Mouse (Mus musculus): Measurements from ENCODE around the gene Xrcc6.
"Not testable (repeated sequence)": the region's sequence is repeated elsewhere in the genome, so short reads cannot be mapped to it uniquely, and the experiment has no call there.

Xrcc6 gene

DNA sequence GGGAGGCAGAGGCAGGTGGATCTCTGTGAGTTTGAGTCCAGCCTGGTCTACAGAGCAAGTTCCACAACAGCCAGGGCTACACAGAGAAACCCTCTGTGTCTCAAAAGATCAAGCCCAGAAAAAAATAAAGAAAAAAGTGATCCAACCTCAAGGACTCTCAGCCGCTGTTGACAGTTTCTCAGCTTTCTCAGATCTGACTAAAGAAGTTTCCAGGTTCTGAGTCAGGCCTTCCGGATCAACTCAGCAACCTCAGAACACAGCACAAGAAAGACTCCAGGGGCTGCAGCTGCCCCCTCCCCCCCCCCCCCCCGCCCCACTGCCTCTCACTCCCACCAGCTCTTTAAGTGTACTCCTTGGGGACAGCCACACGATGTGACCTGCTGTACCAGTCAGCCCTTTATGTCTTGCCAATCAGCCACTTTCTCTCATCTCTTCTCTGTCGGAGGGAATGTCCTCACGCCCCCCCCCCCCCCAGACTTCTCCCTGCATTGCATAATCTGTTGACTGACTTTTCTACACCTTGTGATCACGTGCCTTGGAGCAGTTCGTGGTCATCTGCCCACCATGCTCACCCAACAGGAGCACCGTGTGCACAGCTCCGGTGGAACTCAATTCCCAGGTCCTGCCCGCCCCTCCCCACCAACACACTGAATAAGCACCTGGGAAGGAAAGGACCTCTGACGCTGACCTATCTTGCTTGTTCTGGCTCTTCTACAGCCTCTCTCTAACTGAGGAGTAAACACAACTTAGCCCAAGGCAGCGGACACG is 21.4 kb upstream of the Xrcc6 start:
- no peak for ATAC-seq (ENCODE audit: low TSS enrichment)

DNA sequence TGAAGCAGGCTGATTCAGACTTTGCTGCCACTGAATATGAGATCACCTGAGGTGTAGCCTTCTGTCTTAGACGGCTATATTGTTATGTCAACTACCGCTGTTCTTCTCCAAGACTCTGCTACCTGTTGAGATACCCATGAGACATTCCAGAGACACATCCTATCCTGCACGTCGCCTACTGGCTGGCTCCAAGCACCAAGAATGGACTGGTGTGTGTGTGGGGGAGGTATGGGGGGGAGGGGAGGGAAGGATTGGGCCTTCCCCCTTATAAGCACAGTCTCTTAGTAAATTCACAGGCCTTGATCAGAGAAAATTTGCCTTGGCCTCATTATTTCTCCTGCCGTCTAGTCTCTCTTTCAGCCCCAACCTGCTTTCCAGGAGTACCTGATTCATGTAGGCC is 19.8 kb upstream of the Xrcc6 start:
- no peak for ATAC-seq (ENCODE audit: low TSS enrichment)

DNA sequence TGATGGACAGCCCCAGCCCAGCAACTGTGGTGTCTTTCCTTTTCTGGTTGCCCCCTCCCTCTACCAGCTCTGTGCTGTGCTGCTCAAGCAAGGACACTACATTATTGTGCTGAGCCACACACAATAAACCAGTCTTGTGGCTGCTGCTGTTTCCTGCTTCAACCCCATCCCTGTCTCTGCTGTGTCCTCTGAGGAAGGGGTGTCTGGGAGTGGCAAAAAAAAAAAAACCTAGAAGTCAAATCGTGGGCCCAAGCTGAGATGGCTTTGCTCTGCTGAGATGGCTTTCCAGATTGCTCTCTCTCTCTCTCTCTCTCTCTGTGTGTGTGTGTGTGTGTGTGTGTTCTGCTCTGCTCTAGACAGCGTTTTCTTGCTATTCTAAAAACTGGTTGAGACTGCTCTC is 19.2 kb upstream of the Xrcc6 start:
- ATAC-seq (ENCODE audit: low TSS enrichment) = no peak

DNA sequence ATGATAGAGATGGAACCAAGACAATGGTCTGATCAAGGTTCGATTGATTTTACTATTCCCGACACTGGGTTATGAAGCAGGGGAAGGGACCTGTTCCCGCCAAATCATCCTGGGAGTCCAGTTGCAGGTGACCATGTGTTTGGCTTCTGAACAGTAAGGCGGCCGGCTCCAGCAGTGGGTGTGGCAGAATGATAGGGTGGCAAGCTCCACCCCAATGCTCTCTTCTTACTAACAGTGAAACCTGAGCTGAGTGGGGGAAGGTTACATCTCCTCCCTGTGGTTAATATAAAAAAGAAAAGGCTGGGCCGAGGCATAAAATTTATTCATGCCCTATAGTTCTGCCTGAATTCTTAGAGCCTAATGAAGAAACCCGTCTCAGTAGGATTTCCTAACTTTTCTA is 18.5 kb upstream of the Xrcc6 start:
- no peak for ATAC-seq (ENCODE audit: low TSS enrichment)

DNA sequence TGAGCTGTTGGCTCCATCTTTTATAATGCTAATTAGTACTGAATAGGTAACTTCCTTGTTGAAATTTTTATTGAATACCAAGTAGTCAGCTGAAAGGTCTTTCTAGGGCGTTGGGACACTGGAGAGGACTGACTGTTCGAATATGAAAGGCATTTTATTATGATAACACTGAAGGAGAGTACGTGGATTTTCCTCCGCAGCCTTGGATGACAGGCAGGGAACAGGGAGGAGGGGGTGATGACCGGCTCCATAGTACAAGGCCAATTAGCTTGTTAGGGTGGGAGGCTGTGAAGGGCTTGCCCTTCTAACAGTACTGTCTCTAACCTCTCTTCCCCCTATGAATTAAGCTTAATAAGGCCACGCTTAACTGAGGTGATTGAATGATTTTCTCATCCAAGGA is 18.0 kb upstream of the Xrcc6 start:
- ATAC-seq (ENCODE audit: low TSS enrichment) = not testable (repeated sequence)

DNA sequence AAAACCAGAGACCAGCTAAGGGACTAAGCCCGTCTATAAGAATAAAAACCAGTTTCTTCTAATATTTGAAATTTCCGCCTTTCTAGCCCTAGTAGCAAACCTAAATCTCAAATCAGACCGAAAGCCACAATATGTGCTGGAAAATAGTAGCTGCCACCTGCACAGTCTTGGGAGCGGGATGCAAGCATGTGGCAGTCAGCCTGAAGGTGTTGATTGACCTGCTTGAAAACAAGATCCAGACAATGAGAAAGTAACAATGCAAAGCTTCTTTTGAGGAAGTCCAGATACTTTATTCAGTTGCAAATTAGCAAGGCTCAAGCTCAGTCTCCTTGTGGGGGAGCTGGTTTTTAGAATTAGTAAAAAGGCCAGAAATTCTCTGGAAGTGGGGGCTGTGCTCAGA is 17.1 kb upstream of the Xrcc6 start:
- not testable (repeated sequence) for ATAC-seq (ENCODE audit: low TSS enrichment)

DNA sequence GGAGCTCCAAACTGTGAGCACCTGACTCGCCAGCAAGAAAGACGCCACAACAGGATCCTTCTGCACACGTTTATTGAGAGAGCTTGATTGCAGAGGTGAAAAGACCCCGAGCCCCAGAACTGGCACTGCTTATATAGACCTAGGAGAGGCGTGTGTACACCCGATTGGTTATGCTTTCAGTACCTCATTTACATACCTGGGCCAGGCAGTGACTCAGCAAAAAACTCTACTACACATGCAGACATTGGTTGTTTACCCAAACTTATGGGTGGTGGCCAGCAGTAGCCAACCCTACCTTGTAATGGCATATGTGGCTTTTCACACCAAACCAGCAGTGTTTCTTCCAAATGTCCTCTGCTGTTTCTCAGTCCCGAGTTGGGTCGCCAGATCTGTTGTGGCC is 12.5 kb upstream of the Xrcc6 start:
- not testable (repeated sequence) for ATAC-seq (ENCODE audit: low TSS enrichment)

DNA sequence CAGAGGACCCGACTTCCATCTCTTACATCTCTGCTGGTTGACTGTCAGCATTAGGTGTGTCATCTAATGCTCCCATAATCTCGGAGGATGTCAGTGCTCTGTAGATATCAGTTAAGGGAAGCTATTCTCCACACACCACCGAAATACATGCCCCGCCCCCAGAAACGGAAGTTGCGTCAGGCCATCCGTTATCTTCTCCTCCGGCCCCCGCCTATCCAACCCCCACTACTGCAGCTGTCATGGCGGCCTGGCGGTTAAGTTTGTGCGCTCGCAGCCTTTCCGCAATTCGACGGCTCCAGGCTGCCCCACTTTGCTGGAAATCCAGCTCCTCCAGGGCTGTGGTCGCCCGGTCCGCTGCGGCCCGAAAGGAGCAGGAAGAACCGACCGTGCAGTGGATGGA is 7.3 kb upstream of the Xrcc6 start, which contains the start of gene 1700029P11Rik:
Gene 1700029P11Rik, plus strand, starts transcription at position 220 of the 400 bp plus-strand sequence.
- no peak for ATAC-seq (ENCODE audit: low TSS enrichment)

DNA sequence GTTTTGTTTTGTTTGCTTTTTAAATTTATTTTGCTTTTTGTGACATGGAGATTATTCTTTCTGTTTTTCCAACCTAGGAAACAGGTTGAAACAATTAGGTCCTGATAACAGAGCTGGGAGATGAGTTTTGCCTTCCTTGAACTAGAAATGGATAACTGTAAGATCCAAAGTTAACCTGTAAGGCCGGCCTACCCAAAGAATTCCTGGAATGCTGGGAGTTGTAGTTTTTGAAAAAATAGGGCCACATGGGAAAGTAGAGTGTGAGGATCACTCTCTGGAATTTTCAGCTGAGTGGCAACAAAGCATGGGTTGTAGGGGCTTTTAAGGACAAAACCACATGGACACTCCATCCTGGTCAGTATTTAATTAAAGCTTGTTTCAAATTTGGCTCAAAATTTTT is 5.5 kb upstream of the Xrcc6 start:
- no peak for ATAC-seq (ENCODE audit: low TSS enrichment)

DNA sequence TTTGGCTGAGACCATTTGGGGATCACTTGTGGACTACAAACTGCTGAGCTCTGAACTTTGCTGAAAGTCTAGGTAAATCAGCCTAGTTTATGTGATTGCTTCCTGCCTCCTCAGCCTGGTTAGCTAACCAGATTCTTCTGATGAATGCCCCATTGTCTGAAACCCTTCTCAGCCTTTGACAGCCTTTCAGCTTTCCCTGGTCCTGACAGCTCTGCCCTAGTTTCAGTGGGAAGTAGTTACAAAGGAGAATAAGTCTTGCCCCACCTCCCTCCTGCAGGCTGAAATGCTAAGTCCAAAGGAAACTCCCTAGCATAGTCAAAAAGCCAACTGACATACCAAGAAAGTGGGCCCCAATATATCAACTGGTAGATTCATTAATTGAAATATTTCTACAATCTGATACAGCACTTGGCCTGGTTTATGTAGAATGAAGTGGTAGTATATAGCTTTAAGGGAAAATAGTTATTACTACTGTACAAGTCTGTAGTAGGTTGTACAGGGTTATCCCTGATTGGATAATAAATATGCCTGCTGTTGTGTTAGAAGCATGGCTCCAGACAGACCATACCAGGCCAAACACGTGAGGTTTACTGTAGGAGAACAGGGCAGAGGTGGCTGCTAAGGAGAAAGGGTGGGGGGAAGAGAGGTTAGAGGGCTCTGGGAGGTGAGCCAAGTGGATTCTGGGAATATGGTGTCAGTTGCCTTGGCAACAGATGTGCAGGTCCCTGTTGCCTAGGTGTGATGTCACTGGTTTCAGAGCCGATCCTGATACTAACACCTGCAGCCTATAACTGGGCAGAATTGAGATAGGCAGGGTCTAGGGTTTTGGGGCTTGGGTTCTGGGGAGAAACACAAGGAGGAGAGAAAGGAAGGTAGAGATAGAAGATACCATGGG is 2.1 kb upstream of the Xrcc6 start:
- ATAC-seq (ENCODE audit: low TSS enrichment) = 0 out of 2 replicates have a peak, but pooled peaks have one; percentile 38

DNA sequence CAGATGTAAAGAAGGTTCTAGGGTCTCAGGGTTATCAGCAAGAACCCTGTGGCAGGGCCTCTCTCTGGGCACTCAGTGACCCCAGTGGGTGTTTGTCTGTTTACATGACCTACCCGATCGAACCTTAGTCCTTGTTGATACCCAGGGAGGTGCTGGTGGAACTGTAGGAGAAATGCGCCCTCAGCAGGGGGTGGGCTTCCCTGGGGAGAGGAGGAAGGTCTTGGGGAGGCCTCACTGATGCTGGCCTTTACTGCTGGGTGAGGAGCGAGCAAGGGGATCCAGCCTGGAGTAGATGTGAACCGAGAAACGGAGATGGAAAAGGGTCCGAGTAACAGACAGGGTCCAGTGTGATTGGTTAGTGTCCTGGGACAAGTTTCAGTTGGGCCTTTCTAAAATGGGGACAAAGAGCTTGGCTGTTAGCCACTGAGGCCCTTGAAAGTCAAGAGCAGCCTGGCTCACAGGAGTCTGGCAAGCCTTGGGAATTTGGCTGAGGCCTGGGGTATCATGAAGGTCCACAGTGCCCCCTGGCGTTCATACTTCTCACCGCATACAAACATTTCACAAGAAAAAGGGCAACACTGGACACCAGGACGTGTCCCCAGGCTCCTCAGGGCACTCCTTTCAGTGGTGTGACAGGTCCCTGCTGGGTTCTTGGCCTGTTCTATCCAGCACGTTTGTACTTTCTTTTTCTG is 1.9 kb downstream of the Xrcc6 start:
- peak; percentile 58 for ATAC-seq (ENCODE audit: low TSS enrichment)

DNA sequence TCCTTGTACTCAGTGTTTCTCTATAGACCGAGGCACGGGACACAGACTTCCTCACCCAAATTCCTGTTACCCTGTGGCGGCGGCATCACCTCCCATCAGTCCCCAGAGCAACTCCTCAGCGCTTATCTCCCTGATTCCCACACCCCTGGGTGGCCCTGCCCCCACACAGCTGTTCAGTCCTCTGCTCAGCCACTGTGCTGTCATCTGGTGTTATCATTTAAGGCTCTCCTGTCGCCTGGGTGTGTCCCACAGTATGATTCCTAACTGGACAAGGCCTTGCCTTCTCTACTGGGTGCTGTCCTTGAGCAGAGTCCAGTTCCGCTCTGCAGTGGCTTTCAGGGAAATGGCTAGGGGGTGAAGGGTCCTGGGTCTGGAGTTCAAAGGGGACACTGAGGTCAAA is 2.9 kb downstream of the Xrcc6 start:
- no peak for ATAC-seq (ENCODE audit: low TSS enrichment)

DNA sequence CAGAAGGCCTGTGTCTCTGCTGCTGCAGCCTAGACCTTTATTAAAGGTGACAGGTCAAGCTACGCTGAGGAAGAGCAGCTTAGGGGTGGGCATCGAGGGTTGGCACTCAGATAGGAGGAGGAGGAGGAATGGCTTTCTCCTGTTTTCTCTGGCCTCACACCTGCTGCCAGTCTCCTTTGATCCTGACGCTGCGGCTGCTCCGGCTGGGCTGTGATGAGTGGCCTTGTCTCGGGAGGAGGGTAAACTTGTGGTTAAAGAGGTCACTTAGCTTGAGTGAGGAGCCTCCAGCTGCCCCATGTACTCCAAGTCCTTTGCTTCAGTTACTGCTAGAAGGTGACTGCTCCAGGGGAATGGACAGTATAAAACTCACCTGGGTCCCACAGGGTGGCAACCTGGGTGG is 6.4 kb downstream of the Xrcc6 start:
- no peak for ATAC-seq (ENCODE audit: low TSS enrichment)

DNA sequence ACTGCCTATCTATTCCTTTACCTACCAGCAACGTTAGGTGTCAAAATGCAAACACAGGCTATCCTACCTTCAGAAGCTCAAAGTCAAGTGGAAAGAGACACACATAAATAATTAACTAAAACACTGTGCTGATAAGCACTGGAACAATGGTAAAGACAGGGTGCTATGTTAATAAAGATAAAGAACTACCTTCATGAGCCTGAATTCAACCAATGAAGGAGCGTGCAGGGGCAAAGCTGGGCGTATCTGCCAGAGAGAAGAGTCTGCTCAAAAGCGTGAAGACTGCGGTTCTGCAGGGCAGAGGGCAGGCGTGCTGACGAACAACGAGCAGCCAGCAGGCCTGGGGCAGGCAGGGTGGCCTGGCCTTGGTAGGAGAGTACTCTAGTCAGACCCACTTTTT is 16.6 kb downstream of the Xrcc6 start:
- ATAC-seq (ENCODE audit: low TSS enrichment) = no peak

DNA sequence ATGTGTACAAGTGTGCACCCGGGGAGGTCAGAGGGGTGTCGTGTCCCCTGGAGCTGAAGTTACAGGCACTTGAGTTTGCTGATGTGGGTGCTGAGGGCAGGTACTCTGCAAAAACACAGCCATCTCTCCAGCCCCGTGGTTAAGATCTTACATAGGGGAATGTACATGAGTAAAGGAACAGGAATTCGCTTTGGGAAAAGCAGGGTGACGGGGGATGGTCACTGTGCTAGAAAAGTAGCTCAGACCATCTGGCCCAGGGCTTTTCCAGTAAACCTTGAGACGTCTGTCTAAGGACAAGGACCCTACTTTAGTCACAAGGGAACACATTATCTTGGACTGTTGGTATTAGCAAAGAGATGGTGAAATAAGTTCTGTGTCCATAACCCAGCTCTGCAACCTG is 24.3 kb downstream of the Xrcc6 start:
- ATAC-seq (ENCODE audit: low TSS enrichment) = no peak

DNA sequence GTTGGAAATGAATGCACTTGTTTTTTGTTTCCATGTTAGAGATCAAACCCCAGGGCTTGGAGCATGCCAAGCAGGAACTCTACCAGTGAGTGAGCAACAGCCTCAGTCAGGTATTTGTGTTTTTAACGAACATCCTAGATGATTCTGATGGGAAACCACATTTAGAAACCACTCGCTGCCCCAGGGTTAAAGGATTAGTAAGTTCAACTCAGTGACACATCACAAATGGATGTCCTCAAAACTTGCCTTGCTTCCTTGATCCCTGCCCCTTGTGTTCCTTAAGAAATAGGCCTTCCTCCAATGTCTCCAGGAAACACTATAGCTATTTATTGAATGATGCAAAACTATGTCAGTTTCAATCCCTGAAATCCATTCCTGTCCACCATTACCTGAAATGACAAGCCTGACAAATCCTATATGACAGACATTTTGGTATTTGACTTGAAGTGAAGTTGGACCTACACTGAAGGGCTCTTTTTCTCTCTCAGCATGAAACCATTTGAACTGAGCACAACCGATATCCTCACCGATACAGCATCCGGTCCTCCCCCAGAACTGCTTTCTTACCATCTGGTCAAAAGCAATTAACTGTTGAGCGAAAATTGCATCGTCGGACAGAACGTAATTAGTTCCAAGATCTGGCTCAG is 27.2 kb downstream of the Xrcc6 start:
- no peak for ATAC-seq (ENCODE audit: low TSS enrichment)

DNA sequence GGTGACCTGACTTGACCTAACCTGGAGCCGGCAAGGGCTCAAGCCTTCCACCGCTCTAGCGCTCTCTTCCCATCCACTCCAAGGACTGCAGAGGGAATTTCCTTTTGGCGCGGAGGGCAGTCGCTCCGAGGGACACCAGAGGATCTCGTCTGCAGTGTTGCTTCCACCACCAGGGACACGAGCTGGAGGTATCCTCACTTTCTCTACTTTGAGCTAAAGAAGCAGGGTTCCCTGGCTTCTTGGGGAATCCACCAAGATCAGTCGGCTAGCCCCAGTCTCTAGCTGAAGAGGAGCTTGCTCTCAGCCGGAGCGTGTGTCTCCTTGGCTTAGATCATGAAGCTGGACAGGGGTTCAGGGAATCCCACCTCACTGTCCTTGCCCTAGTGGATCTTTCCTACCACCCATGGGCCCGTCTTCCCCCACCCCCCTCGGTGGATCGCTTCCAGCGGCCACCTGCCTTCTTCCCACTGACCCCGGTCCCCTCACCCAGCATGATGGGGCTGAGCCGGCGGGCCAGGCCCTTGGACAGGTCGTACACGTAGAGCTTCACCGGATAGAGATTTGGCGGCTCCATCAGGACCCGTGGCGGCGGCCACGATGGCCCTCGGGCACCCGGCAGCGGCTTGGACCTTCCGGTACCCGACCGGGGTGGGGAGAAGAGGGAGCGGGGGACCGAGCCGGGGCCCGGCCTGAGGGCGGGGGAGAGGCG is 27.9 kb downstream of the Xrcc6 start:
- peak; percentile 38 for ATAC-seq (ENCODE audit: low TSS enrichment)

DNA sequence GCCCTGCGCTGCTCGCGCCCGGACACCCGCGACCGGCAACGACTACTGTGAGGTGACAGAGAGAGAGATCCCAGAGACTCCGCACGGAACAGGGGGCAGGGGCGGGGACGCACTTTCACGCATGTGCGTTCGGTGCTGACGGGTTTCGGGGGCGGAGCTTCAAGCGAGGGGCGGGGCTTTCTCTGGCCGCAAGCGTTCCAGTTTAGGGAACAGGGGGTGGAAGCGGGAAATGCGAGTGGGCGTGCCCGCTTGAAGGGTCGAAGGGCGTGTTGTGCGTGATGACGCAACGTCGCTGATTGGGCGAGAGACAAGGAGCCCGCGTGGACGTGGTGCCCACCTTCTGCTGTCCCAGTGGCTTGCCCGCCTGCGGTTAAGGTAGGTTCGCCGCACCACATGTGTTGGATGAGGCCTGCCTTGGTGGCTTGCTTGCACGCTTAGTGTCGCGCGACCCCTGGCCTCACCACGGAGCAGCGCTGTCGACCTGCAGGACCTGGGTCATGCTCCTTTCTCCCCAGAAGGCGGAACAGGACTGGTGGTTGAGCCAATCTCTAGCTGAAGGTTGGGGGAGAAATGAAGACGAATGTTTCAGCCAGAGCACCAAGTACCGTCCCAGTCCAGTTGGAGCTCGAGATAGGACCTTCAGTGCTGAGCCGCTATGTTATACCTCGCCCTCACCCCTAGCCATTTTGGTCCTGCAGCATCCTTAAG is 28.6 kb downstream of the Xrcc6 start:
- ATAC-seq (ENCODE audit: low TSS enrichment) = peak; percentile 88

DNA sequence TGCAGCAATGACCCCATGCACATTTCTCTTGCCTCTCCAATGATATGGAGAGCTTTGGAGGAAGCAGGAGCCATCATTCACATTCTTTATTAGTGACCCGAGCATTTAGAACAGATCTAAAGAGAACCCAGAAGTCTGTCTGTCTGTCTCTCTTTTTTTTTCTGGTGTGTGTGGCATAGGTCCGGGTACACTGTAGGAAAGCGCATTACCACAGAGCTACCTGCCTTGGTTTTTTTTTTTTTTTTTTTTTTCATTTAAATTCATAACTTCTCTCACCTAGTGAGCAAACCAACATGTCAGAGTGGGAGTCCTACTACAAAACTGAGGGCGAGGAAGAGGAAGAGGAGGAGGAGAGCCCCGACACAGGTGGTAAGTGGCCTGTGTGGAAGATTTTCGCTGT is 29.2 kb downstream of the Xrcc6 start:
- ATAC-seq (ENCODE audit: low TSS enrichment) = no peak

DNA sequence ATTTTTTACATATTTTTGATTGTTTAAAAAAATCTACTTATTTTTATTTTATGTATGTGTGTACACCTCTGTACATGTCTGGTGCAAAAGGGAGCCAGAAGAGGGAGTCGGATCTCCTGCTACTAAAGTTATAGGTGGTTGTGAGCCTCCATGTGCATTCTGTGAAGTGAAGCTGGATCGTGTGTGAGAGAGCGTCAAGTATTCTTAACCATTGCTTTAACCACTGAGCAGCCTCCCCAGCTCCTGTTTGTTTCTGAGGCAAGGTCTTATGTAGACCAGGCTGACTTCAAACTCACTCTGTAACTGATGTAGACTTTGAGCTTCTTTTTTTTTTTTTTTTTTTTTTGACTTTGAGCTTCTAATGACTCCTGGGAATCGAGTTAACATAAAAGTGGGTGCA is 29.8 kb downstream of the Xrcc6 start:
- ATAC-seq (ENCODE audit: low TSS enrichment) = no peak

DNA sequence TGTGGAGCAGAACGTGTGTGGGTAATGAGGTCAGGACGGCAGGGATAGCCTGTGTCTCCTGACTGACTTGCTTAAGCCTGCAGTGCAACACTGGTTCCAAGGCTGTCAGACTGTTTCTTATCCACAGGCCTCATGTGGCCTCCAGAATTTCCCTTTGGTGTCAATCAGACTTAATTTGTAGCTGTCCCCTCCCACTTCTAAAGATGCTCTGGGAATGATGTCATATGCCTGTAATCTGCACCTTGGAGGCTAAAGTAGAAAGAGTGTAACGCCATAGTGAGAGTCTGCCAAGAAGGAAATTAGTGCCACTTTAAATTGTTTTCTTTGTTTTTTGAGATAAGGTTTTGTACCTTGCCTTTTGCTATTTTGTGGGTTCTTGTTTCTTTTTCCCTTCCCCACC is 31.7 kb downstream of the Xrcc6 start:
- no peak for ATAC-seq (ENCODE audit: low TSS enrichment)
